Mouse (Mus musculus): ENCODE results near the gene Fhit. TPM values are rescaled to one million over a fixed set of nuclear protein-coding genes. Genes with fewer than 3 reads are reported as not detected.

The Fhit gene
- total RNA-seq, 1 experiment from 2014 or later, result 3.8 TPM

DNA sequence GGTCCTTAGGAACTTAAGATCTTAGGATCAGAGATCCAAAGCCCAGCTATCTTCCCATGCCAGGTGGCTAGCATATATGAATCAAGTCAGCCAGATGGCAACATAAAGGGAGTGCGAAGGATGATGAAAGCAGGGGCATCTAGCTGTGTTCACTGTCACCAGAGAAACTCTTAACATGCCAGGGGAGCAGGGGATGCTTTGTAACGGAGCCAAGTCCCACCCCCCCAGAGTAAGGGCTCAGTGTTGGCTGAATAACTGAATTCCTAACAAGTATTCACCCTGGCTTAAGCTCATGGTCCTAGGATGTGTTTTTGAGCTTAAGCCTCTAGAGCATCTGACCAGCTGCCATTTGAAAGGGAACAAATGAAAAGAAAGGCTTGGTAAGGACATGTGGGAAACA, 1139.5 kb downstream of the Fhit start:
- ATAC-seq (replicated peaks in 1 of 2; ENCODE audit: insufficient read depth in 1 of 2, low FRiP score in 2 of 2, low TSS enrichment in 1 of 2, low read depth in 1 of 2, poor library complexity in 2 of 2, severe bottlenecking in 2 of 2), result no peak

DNA sequence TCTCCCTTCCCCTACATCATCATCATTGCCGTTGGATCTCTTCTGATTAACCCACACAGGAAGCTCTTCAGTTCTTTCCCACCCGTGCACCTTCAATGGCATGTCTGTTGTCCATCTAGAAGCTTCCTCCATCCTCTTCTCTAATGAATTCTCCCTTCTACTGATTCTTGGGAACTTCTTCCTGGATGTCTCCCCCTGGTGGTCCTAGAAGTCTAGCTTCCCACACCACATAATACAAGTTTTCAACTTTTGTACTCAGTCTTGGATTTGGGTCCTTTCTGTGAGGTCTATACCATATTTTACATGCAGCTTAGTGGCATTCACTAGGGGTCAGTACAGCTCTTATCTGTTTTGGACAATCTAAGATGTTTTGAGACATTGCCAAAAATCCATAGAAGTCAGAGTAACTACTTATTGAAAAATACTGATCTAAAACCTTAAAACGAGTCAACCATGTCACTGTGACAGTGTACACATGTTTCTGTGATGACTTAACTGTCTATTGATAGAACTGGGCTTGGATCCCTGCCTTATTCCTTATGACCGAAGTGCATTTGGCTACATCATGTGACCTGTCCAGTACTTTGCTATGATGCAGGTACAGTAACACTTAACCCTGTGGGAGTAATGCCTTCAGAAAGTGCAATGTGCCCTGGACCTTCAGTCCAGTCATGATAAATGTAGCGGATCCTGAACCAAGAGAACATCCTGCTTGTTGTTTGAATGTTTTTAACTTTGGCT, 1141.3 kb downstream of the Fhit start:
- no peak for ATAC-seq (replicated peaks in 1 of 2; ENCODE audit: insufficient read depth in 1 of 2, low FRiP score in 2 of 2, low TSS enrichment in 1 of 2, low read depth in 1 of 2, poor library complexity in 2 of 2, severe bottlenecking in 2 of 2)

DNA sequence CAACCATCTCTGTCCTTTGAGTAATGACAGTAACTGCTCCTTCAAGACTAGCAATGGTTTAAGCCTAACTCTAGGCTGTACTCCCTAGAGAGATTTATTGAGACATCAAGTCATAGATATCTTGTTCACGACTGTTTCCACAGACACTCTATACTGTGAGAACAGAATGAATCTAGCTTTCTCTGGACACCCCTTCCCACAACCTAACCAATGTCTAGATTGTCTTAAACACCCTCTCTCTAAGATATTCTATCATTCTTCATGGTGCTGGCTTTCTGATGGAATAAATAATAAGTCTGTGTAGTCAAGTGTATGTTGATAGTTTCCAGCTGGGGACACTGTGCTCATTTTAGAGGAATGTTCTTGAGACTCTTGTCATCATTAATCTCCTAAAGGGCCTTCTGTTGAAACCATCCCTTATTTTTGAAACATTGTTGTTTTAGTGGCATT, 1148.0 kb downstream of the Fhit start:
- no peak for ATAC-seq (replicated peaks in 1 of 2; ENCODE audit: insufficient read depth in 1 of 2, low FRiP score in 2 of 2, low TSS enrichment in 1 of 2, low read depth in 1 of 2, poor library complexity in 2 of 2, severe bottlenecking in 2 of 2)

DNA sequence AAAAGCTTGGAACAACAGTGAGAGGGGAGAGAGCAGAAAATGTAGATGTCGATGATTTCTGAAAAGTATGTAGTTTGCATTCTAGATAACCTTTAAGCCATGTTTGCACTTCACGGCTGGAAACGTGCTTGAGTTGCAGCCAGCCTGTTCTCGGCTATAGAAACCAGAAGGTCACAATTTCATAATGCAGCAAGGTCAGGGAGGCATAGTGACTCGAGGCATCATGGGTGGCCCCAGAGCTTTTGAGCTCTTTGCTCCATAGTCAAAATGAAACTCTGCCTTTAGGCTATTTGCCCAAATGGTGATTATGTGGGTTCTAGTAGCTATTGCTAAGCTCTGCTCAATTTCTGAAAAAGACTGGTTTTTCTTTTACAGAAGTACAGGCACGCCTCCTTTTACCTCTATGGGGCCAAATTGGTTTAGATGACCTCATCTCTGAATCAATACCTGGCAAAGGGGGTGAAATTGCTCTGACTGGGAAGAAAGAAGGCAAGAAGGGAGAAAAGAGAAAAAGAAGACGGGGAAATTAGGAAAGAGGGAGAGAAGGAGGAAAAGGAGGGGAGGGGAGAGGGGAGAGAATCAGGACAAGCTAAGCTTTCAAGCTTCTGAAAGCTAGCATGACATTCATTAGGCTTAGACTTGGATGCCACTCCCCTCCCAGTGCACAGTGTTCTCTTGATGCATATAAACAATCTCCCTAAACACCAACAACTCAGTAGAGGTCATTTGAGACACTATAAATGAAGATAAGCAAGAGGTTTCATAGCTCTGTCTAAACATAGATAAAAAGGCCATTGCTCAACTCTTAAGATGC, 1148.6 kb downstream of the Fhit start:
- ATAC-seq (replicated peaks in 1 of 2; ENCODE audit: insufficient read depth in 1 of 2, low FRiP score in 2 of 2, low TSS enrichment in 1 of 2, low read depth in 1 of 2, poor library complexity in 2 of 2, severe bottlenecking in 2 of 2), result no peak

DNA sequence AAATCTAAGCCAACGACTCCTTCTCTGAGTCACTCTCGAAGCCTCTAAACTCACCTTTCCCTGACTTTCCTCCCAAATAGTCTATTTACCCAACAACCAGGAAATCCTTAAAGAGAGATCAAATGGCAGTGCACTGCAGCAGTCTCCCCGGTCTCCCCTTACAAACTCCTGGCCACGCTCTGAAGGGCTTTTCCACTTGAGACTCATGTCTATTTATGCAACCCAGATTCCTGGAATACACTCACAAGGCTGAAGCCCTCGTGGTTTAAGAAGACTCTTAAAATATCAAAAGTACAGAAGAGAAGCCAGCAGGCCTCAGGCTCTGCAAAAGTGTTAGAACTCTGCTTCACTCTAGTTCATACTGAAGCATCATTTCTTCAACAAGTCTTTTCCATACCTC, 1155.6 kb downstream of the Fhit start:
- no peak for ATAC-seq (replicated peaks in 1 of 2; ENCODE audit: insufficient read depth in 1 of 2, low FRiP score in 2 of 2, low TSS enrichment in 1 of 2, low read depth in 1 of 2, poor library complexity in 2 of 2, severe bottlenecking in 2 of 2)

DNA sequence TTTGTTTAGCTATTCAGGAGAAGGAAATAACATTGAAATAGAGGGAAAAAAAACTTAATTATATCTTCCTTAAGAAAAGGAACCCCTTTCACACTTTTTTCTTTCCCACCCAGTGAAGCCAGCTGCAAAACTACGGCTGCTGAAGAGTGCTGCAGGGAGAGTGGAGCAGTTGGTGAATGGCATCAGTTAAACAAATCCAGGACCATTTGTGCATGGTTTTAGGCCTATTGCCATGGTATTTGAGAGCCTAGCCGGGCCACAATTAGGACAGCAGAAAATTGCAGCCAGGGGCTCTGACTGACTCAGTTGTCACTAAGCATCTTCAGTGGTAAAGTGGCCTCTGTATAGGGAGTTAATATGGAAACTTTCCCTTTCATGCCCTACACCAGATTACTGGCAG, 1158.0 kb downstream of the Fhit start:
- ATAC-seq (replicated peaks in 1 of 2; ENCODE audit: insufficient read depth in 1 of 2, low FRiP score in 2 of 2, low TSS enrichment in 1 of 2, low read depth in 1 of 2, poor library complexity in 2 of 2, severe bottlenecking in 2 of 2), result no peak

DNA sequence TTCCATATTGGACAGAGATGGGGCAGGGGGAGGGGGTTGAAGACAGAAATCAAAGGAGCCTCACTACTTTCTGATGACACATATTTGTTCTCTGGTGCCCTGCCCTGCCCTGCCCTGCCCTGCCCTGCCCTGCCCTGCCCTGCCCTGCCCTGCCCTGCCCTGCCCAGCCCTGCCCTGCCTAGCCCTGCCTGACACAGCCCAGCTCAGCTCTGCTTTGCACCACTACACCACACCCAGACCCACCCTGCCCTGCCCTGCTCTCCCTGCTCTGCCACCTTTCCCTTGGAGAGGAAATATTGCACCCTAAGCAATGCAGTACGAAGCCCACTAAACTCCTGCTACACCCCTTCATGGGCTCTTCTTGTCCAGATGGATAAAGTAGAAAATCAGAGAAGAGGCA, 1171.2 kb downstream of the Fhit start:
- ATAC-seq (replicated peaks in 1 of 2; ENCODE audit: insufficient read depth in 1 of 2, low FRiP score in 2 of 2, low TSS enrichment in 1 of 2, low read depth in 1 of 2, poor library complexity in 2 of 2, severe bottlenecking in 2 of 2), result no peak

DNA sequence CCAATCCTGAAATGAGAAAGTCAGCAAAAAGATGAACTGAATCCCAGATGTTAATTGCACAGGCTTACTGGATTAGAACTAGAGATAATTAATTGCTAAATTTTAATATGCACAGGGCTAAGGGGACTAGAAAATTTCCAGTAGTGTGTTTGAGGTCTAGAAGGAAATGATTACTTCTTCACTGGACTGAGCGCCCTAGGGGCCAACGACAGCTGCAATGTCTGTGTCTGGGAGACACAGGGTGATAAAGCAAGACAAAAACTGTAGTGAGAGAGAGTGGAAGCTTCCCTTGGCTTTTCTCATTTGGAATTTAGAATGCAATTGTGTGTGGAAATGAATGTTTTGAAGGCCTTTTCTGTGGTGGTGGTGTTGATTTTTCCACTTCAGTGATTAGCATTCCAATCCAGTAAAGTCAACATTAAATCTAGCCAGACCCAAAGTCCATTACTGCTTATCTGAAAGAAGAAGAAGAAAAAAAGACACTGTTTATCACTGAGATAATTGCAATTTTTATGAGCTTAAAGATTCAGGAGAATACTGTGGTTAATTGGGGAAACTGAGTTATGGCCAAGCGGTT, 1184.8 kb downstream of the Fhit start:
- ATAC-seq (replicated peaks in 1 of 2; ENCODE audit: insufficient read depth in 1 of 2, low FRiP score in 2 of 2, low TSS enrichment in 1 of 2, low read depth in 1 of 2, poor library complexity in 2 of 2, severe bottlenecking in 2 of 2), result no peak

DNA sequence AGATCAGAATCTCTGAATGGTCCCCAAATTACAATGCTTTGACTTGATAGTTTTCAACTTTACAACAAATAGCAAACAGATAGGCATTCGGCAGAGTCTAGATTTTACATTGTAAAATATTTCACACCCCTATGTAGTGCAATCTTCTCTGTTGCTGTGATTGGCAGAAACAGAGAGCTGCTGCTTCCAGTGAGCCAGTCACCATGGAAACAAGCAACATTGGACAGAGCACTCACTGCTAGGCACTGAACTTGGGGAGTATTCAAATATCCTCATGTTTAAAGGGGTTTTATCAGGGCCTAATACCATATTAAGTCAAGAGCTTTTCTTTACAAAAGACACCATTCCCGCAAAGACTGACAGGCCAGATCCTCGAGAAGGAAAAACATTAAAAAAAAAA, 1187.4 kb downstream of the Fhit start:
- ATAC-seq (replicated peaks in 1 of 2; ENCODE audit: insufficient read depth in 1 of 2, low FRiP score in 2 of 2, low TSS enrichment in 1 of 2, low read depth in 1 of 2, poor library complexity in 2 of 2, severe bottlenecking in 2 of 2), result no peak

DNA sequence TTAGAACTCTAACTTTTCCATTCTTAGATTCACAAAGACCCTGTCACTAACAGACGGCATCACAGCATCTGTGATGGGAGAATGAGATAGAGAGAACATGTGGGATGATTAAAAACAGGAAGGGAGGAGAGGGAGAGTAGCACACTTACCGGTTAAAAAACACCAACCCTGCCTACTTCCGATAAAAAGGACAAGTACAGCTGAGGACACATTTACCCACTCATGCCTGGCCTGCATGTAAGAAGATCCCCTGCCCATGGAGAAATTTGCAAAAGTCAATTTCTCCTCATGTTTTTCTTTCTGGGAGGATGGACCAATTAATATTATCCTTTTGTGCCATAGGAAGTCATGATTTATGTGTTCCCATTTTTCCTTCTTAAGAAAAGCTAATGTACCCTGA, 1198.0 kb downstream of the Fhit start:
- ATAC-seq (replicated peaks in 1 of 2; ENCODE audit: insufficient read depth in 1 of 2, low FRiP score in 2 of 2, low TSS enrichment in 1 of 2, low read depth in 1 of 2, poor library complexity in 2 of 2, severe bottlenecking in 2 of 2), result no peak

DNA sequence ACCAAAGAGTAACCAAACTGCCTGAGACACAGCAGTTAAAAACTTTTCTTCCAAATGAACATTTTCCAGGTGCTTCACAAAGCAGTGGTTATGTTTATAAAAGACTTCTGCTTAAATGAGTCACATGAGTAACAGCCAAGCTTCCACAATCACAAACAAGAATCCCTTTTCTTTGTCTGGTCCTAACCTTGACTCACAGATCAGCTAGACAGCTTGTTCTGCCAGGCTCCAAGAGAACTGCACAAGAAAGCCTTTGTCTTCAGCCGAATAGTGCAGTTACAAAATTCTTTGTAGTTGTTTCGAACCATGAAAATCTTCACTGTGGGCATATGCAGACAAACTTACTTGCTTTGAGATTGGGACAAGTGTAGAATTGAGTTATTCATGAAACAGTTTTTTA, 1201.4 kb downstream of the Fhit start:
- no peak for ATAC-seq (replicated peaks in 1 of 2; ENCODE audit: insufficient read depth in 1 of 2, low FRiP score in 2 of 2, low TSS enrichment in 1 of 2, low read depth in 1 of 2, poor library complexity in 2 of 2, severe bottlenecking in 2 of 2)

DNA sequence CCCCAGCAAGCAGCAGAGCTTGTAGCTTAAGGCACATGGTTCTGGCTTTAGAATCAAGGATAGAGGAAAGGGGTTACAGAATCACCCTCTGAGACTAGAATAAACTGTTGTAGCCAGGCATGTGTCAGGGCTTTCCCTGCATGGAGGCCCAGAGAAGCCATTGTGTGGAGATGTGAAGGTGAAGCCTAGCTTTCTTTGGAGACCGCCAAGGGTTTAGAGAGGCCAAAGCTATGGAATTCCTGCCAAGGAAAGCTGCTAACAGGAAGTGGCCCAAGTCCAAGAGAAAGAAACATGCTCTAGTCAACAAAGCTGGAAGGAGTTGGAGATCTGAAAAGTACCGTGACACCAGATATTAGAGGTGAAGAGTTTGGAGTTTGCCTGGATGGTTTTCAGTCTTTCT, 1262.3 kb downstream of the Fhit start:
- ATAC-seq (replicated peaks in 1 of 2; ENCODE audit: insufficient read depth in 1 of 2, low FRiP score in 2 of 2, low TSS enrichment in 1 of 2, low read depth in 1 of 2, poor library complexity in 2 of 2, severe bottlenecking in 2 of 2), result no peak

DNA sequence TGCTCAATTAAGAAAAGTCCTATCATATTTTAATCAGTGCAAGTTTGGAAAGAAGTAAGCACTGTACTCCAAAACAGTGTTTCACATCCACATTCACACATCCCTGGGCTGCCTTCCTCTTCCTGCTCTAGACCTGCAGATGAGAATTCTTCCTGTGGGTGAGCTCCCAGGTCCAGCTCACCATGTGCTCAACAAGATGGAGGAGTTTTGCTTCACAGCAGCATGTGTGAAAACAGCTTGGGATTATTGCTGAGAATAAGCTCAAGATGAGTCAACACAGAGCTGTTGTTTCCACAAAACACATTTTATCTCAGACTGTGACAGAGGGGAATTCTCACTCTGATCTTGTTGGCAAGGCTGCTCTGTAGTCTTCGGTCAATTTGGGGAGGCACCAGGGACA, 1265.3 kb downstream of the Fhit start:
- no peak for ATAC-seq (replicated peaks in 1 of 2; ENCODE audit: insufficient read depth in 1 of 2, low FRiP score in 2 of 2, low TSS enrichment in 1 of 2, low read depth in 1 of 2, poor library complexity in 2 of 2, severe bottlenecking in 2 of 2)

DNA sequence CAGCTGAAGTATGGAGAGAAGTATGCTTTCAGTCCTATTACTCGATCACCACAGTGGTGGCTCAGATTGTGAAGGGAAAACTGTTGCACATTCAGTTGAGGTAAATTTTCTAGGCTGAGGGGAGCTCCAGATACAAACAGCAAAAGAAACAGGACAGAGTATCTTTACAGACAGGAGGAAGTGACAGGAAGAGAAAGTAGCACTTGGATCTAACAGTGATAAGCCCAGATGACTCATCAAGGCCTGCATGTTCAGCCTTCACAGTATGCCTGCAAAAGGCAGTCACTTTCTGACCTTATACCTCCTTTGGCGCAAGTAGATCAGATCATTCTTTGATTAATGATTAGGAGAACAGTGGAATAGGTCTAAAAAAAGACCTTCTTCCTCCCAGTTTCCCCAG, 1309.8 kb downstream of the Fhit start:
- 0 out of 4 replicates have a peak, but pooled peaks of 1 of the 2 experiments have one; percentile 27 for ATAC-seq (replicated peaks in 1 of 2; ENCODE audit: insufficient read depth in 1 of 2, low FRiP score in 2 of 2, low TSS enrichment in 1 of 2, low read depth in 1 of 2, poor library complexity in 2 of 2, severe bottlenecking in 2 of 2)

DNA sequence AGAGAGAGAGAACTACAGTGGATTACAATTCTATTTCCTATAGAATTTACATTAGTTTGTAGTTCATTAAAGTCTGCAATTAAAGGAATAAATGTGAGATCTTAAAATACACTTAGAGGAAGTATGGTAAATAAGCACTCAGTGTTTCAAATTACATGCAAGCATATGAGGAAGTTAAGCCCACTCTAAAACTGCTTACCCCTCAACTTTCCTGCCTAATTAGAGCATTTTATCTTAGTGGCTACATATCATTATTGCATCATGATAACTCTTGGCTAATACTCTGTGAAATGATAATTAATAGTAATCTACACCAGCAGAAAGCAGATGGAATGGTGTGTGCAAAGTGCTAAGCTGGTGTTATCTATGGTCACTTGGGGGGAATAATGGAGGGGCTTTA, 1329.5 kb downstream of the Fhit start:
- no peak for ATAC-seq (replicated peaks in 1 of 2; ENCODE audit: insufficient read depth in 1 of 2, low FRiP score in 2 of 2, low TSS enrichment in 1 of 2, low read depth in 1 of 2, poor library complexity in 2 of 2, severe bottlenecking in 2 of 2)

DNA sequence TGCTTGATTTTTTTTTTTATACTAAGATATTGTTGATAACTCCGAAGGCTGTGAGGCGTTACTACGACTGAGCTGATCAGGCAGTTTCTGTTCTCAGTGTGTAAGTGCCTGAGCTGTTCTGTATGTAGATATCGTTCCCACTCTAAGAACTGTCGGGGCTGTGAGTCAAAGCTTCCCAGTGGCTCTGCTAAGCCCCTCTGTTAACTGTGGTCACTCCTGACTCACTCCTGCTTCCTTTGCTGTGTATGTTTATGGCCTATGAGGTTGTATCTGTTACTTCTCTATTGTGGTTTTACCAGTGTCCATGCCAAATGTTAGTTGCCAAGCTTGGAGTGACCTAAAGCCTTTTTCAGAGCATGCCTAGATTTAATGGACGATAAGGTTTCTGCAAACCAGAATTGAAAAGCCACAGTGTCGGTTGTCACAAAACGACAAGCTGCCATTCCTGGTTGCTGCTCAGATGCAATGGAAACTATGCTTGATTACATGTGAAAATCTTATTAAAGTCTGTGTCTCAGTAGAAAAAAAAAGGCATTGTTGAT, 1333.1 kb downstream of the Fhit start:
- ATAC-seq (replicated peaks in 1 of 2; ENCODE audit: insufficient read depth in 1 of 2, low FRiP score in 2 of 2, low TSS enrichment in 1 of 2, low read depth in 1 of 2, poor library complexity in 2 of 2, severe bottlenecking in 2 of 2), result peak; percentile 92 to 96

DNA sequence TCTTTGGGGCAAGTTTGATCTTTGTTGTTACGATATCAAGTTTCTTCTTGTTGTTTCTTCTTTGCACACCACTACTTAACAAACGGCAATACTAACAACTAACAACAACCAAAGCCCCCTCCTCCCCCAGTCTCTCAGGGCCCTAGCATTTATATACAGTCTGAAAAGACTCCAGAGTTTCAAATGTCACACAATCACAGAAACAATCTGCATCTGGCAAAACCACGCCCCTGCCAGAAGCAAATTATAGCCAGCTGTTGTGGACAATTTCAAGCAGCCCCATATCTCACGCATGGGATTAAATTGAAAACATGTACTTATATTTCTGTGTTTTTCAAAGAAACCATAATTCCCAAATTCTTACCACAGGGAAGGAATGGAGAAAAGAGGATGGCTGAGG, 1345.9 kb downstream of the Fhit start:
- no peak for ATAC-seq (replicated peaks in 1 of 2; ENCODE audit: insufficient read depth in 1 of 2, low FRiP score in 2 of 2, low TSS enrichment in 1 of 2, low read depth in 1 of 2, poor library complexity in 2 of 2, severe bottlenecking in 2 of 2)

DNA sequence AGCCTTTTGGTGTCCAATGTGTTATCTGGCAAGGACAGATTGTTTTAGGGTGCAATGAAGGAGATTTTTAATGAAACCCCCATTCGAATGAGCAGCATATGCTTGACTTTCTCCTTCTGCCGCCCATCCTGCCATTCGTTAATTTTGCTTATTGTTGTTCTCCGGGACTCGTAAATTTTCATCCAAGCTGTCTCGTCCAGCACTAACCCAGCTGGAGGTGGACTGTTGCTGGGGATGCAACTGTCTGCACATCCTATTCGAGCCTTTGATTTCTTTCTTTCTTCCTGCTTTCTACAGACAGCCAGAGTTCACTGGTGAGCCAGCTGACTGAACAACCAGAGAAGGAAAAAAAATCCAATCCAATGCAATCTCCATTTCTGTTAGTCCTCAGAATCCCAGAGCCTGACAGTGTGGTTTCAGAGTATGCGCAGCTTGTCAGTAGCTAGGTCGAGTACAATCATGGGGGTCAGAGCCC, 1350.0 kb downstream of the Fhit start:
- ATAC-seq (replicated peaks in 1 of 2; ENCODE audit: insufficient read depth in 1 of 2, low FRiP score in 2 of 2, low TSS enrichment in 1 of 2, low read depth in 1 of 2, poor library complexity in 2 of 2, severe bottlenecking in 2 of 2), result no peak
